Mouse (Mus musculus) hindbrain, embryonic 15.5 days (tissue): ENCODE results near the gene 1700122O11Rik. TPM values are rescaled to one million over a fixed set of nuclear protein-coding genes. Genes with fewer than 3 reads are reported as not detected.

Experiments
- ATAC-seq: fragments of 200-750 bp; cut with Nextera tagmentation; 2 replicates; pipeline ENCODE4 v1.8.0; 2017; ENCODE audit warnings: low read depth, moderate number of reproducible peaks, moderate TSS enrichment; ENCODE audit not compliant: low FRiP score
- H3K27ac ChIP-seq: fragments of 300-500 bp; sonication (generic); replicated peaks from 2 replicates; pipeline ENCODE4 v1.5.1; 2015; ENCODE audit warnings: mild to moderate bottlenecking, inconsistent platforms
- H3K27me3 ChIP-seq: fragments of 300-500 bp; sonication (generic); 2 replicates; pipeline ENCODE4 v1.6.1; 2015; ENCODE audit warnings: control low read depth, inconsistent platforms
- H3K36me3 ChIP-seq: fragments of 300-500 bp; sonication (generic); 2 replicates; pipeline ENCODE4 v1.6.1; 2015; ENCODE audit warnings: control low read depth, inconsistent platforms
- H3K4me1 ChIP-seq: fragments of 300-500 bp; sonication (generic); replicated peaks from 2 replicates; pipeline ENCODE4 v1.6.1; 2015; ENCODE audit warnings: control low read depth, inconsistent platforms
- H3K4me2 ChIP-seq: fragments of 300-500 bp; sonication (generic); 2 replicates; pipeline ENCODE4 v1.6.1; 2015; ENCODE audit warnings: moderate library complexity, mild to moderate bottlenecking, inconsistent platforms
- H3K4me3 ChIP-seq: fragments of 300-500 bp; sonication (generic); 2 replicates; pipeline ENCODE4 v1.5.1; 2015; ENCODE audit warnings: mild to moderate bottlenecking, inconsistent platforms
- H3K9ac ChIP-seq: fragments of 300-500 bp; sonication (generic); 2 replicates; pipeline ENCODE4 v1.6.1; 2015; ENCODE audit warnings: inconsistent platforms
- H3K9me3 ChIP-seq: fragments of 300-500 bp; sonication (generic); 2 replicates; pipeline ENCODE4 v1.6.1; 2016; ENCODE audit warnings: control low read depth, inconsistent platforms
- WGBS: fragments of 180-500 bp; shearing (Covaris S2); methylation state at CpG from one replicate; pipeline ENCODE4 v1.1.7; 2015; 5-methylcytosine and 5-hydroxymethylcytosine counted together
- polyA plus RNA-seq: library from polyadenylated mRNA; unstranded; fragments of >200 nt; fragmentation: Nextera tagmentation; extraction: Ambion mirVana; gene quantifications from 2 replicates; pipeline ENCODE4 v1.2.1, GENCODE M21; 2015

The 1700122O11Rik gene
- polyA plus RNA-seq, 1 experiment from 2014 or later: not detected

DNA sequence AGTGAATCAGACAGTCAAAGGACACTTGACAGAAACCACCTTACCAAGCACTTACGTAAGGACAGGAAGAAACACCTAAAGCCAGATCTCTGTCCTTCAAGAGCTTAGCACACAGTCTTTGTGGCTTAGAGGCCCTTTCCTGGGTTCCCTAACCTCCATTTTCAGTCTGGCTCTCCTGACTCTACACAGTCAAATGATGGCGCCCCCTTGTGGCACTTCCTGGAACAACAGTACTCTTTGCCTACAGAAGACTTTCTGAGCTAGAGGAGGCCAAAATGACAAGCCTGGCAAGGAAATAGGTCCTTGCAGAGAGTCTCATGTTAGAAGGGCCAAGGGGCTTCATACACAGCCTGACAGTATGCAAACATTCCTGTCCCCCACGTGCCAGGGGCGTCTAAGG, 7.5 kb upstream of the 1700122O11Rik start:
- Histone ChIP-seq H3K9me3 (no peaks in the 10 kb centered on the region), H3K36me3 (no peaks in the 10 kb centered on the region), H3K27ac (no peak overlapping the region), H3K4me3 (no peak overlapping the region), H3K27me3 (peaks cover 5% of the 10 kb centered on the region; the same call in 1 of the 2 replicates), H3K9ac (no peak overlapping the region), H3K4me2 (no peak overlapping the region), H3K4me1 (peaks cover 12% of the 10 kb centered on the region)
- 38% methylated on average over 4 of the region's 4 CpGs for WGBS
- ATAC-seq: no peak

DNA sequence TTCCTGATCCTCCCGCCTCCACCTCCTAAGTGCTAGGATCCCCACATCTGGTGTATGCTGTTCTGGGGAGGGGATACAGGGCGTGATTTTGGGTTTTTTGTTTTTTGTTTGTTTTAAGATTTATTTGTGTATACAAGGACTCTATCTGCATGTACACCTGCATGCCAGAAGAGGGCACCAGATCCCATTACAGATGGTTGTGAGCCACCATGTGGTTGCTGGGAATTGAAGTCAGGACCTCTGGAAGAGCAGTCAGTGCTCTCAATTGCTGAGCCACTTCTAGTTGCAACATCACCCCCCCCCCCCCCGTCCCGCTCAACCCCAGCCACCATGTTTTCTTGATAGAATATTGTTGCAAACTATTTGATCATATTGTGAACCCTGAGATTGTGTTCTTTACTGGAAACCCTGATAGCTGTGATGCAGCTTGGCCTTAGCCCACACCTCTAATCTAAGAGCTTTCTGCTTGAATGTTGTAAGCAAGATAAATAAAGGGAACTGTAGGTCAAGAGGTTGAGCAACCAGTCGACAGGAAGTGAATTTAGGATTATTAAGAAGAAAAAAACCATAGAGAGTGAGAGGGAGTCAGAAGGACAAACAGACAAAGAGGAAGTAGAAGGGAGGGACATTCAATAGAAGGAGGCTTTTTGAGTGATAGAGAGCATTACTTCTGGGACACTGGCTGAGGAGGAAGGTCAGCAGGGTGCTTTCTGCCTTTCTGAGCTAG, 5.2 kb upstream of the 1700122O11Rik start:
- 79% methylated on average over 5 of the region's 5 CpGs for WGBS
- Histone ChIP-seq H3K27me3 (peaks cover 13% of the 10 kb centered on the region), H3K36me3 (no peaks in the 10 kb centered on the region), H3K27ac (no peak overlapping the region), H3K9ac (no peak overlapping the region), H3K4me2 (no peak overlapping the region), H3K4me3 (no peak overlapping the region), H3K4me1 (peaks cover 19% of the 10 kb centered on the region), H3K9me3 (no peaks in the 10 kb centered on the region)
- ATAC-seq: no peak

DNA sequence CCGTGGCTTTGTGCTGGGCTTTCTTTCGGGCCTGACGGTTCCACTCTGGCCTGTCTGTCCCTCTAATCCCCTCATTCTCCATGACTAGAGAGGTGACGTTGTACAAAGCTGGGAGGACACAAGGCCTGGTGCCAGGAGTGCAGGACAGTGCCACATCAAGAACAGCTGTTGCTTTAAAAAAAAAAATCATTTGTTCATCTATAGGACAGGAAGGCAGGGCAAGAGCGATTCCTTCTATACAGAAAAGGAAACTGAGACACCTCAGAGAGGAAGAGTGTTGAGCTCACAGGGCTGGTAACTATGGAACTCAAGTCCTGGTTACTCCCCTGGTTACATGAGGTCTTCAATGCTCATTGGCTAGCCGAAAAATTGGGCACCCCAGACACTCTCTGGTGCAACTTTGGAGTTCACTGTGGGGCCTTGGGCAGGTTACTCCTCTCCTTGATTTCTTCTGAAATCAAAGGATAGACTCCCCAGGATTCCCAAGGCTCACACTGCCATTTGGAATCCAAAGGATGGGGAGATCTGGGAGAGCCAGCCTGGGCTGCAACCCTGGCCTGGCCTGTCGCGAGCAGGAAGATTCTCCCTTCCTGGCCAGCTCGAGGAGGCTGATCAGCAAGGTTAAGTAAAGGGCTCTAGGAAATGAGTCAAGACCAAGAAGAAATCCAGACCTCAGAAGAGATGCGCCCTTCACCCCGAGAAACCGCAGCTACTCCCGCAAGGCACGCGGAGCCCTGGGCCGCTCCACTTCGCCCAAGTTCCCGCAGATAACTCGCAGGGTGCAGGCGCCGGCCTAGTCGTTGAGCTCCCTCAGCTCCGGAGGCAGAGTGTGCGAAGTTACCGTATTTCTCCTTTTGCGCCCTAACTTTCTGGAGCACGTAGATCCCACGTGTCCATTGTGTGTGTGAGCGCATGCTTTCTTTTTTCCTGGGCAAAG, 3.5 kb upstream of the 1700122O11Rik start:
- H3K4me3 ChIP-seq: peak overlapping the region; percentile 12; the same call in 1 of the 2 replicates
- no peak overlapping the region for H3K9ac ChIP-seq
- H3K36me3 ChIP-seq: no peaks in the 10 kb centered on the region
- peaks cover 19% of the 10 kb centered on the region for H3K4me1 ChIP-seq
- H3K9me3 ChIP-seq: no peaks in the 10 kb centered on the region
- H3K4me2 ChIP-seq: peak overlapping the region; percentile 45
- WGBS: 9% methylated on average over 29 of the region's 29 CpGs
- ATAC-seq: peak; percentile 81
- peak overlapping the region; percentile 34 for H3K27ac ChIP-seq
- H3K27me3 ChIP-seq: peaks cover 20% of the 10 kb centered on the region

DNA sequence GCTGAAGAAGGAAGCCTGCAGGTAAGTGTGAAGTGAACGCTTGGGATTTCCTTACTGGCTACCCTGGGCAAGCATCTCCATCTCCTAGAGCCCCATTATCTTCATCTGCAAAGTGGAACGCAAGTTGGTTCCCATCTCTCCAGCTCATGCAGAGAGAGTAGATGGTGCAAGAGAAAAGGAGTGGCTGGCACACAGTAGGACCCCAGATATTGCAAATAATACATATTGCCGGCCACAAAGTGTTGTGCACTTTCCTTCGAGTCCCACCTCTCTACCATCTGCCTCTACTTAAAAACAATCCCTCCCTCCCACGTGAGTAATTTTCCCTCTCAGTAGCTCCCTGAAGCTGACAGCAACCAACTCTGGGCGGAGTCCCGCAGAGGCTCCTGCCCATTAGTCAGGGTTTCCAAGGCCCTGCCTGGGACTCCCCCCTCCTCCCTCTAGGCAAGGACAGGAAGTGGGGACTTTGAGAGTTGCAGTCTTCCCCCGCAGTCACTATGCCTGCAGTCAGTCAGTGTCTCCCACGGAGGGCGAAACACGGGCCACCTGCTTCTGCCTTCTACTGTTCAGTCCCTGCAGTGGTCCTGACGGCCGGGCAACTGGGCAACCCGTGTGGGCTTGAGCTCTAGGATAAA, 1.3 kb upstream of the 1700122O11Rik start:
- Histone ChIP-seq H3K9me3 (no peaks in the 10 kb centered on the region), H3K4me2 (0 out of 2 replicates have a peak overlapping the region, but pooled peaks have one; percentile 14), H3K9ac (no peak overlapping the region), H3K4me3 (no peak overlapping the region), H3K27ac (no peak overlapping the region), H3K36me3 (no peaks in the 10 kb centered on the region), H3K27me3 (peaks cover 20% of the 10 kb centered on the region), H3K4me1 (peaks cover 19% of the 10 kb centered on the region)
- 13% methylated on average over 14 of the region's 14 CpGs for WGBS
- ATAC-seq: no peak

DNA sequence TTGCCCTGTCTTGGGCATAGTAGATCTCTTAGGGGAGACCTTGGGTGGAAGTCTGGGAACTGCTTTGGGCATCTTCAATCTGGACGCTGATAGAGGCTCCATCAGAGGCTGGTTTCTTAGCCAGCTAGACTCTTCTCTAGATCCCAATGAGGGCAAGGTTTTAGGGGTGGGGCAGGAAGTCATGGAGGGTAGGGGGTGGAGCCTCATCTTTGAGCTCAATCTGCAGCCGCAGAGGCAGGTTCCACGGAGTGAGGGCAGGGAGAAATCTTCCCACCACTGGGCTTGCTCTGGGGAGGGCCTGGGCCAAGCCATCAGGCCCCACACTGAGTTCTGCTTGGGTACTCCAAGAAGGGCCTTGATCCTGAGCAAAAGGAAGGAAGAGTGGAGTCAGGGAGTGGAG, 1.2 kb downstream of the 1700122O11Rik start:
- 70% methylated on average over 3 of the region's 3 CpGs for WGBS
- Histone ChIP-seq H3K4me1 (peaks cover 14% of the 10 kb centered on the region), H3K9me3 (no peaks in the 10 kb centered on the region), H3K4me2 (no peak overlapping the region), H3K9ac (no peak overlapping the region), H3K4me3 (no peak overlapping the region), H3K36me3 (no peaks in the 10 kb centered on the region), H3K27ac (no peak overlapping the region), H3K27me3 (peaks cover 29% of the 10 kb centered on the region)
- ATAC-seq: no peak

DNA sequence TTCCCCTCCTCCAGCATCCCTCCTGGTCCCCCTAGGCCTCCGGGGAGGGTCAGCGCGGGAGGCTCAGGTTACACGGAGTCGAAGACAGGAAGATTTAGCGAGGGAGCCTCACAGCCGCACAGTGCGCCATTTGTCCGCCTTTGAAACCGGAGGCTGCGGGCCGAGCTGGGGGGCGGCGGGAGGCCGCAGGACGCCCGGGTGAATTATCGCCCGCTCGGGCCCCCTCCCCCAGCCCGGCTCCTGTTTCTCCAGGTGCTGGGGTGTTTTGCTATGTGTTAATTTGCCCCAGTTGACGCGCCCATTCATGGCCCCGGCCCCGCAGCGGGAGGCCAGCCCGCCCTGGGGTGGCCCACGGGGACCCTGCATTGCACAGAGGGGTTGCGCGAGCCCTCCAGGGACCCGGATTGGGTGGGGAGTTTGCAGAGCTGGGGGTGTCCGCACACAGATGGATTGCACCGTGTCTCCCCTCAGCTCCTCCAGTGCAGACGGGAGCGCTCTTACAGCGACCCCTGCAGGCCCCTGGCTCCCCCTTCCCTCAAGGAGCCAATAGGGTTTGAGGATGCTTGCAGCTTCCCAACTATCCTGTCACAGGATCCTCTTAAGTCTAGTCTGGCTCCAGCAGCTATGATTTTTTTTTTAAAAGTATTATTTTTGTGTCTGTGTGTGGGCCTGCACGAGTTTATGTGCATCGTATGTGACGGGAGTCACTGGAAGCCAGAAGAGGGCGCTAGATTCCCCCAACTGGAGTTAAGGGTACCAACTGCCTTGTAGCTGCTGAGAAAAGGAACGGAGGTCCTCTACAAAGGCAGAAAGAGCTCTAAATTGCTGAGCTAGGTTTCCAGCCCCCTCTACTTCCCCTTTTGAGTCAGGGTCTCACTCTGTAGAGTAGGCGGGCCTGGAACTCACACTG, 6.3 kb downstream of the 1700122O11Rik start:
- Histone ChIP-seq H3K4me2 (peak overlapping the region; percentile 61), H3K27ac (no peak overlapping the region)
- 6% methylated on average over 38 of the region's 42 CpGs for WGBS

DNA sequence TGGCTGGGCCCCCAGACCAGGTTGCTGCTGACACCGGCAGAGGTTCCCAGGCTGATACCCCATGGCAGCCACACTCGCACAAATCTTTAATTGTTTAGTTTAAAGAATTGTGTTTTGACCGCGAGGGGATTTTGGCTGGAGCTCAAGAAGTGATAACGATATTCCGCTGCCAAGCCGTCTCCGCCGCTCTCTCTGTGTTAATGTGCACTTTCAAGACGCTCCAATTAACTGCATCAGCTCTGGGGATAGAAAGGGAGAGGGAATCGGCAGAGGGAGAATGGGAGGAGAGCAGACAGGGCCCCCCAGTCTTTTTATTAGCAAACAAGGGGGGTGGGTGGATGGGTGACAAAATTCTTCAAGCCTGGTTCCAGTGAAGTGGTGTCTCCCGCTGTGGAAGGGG, 8.9 kb downstream of the 1700122O11Rik start:
- 9% methylated on average over 12 of the region's 12 CpGs for WGBS
- ATAC-seq: no peak
- Histone ChIP-seq H3K27ac (no peak overlapping the region), H3K9me3 (no peaks in the 10 kb centered on the region), H3K9ac (no peak overlapping the region), H3K36me3 (no peaks in the 10 kb centered on the region), H3K27me3 (peaks cover 24% of the 10 kb centered on the region), H3K4me2 (peak overlapping the region; percentile 21; the same call in 1 of the 2 replicates), H3K4me1 (peaks cover 21% of the 10 kb centered on the region), H3K4me3 (no peak overlapping the region)

More for the DNA sequence above, 6.3 kb downstream of the 1700122O11Rik start:
- Histone ChIP-seq H3K9ac (peak overlapping the region; percentile 31; the same call in 1 of the 2 replicates), H3K36me3 (no peaks in the 10 kb centered on the region), H3K27me3 (peaks cover 21% of the 10 kb centered on the region), H3K4me3 (peak overlapping the region; percentile 31), H3K9me3 (no peaks in the 10 kb centered on the region), H3K4me1 (peaks cover 21% of the 10 kb centered on the region)
- ATAC-seq: peak; percentile 48; the same call in 1 of the 2 replicates

DNA sequence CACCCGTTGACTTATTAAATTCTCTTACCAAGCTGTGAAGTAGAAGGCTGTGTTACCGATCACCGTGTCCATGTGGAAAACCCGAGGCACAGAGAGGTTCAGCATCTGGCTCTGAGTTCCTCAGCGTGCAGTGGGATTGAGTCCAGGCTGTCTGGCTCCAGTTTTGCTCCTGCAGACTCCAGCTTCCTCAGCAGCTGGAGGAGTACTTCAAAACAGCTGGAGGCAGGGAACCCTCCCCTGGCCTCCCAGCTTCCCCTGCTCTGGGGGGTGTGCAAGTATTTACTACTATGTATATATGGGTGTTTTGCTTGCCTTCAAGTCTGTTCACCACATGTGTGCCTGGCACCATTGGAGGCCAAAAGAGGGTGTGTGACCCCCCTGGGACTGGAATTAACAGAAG, 9.8 kb downstream of the 1700122O11Rik start:
- peaks cover 22% of the 10 kb centered on the region for H3K27me3 ChIP-seq
- WGBS: 81% methylated on average over 5 of the region's 5 CpGs
- H3K36me3 ChIP-seq: no peaks in the 10 kb centered on the region
- no peak overlapping the region for H3K4me2 ChIP-seq
- no peak overlapping the region for H3K4me3 ChIP-seq
- H3K27ac ChIP-seq: no peak overlapping the region
- H3K9ac ChIP-seq: no peak overlapping the region
- no peaks in the 10 kb centered on the region for H3K9me3 ChIP-seq
- ATAC-seq: no peak
- peaks cover 21% of the 10 kb centered on the region for H3K4me1 ChIP-seq

DNA sequence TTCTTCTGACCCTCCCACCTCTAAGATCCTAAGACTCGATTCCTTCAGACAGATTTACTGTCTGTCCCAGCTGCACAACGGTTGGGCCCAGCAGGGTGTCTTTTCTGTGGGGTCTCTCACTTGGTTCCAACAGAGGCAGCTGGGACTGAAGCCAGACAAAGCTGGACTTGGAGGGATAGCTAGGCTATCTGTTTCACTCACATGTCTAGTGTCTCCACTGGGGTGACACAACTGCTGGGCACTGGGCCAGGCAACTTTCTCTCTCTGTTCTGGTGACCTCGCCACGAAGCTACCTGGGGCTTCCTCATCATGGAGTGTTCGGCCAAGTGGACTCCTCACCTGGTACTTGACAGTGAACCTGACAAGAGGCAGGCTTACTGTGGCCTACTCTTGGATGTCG, 10.4 kb downstream of the 1700122O11Rik start:
- ATAC-seq: no peak
- no peak overlapping the region for H3K4me2 ChIP-seq
- no peaks in the 10 kb centered on the region for H3K36me3 ChIP-seq
- H3K4me1 ChIP-seq: peaks cover 21% of the 10 kb centered on the region
- no peaks in the 10 kb centered on the region for H3K9me3 ChIP-seq
- H3K27ac ChIP-seq: no peak overlapping the region
- peaks cover 22% of the 10 kb centered on the region for H3K27me3 ChIP-seq
- no peak overlapping the region for H3K4me3 ChIP-seq
- WGBS: 54% methylated on average over 6 of the region's 6 CpGs
- no peak overlapping the region for H3K9ac ChIP-seq

DNA sequence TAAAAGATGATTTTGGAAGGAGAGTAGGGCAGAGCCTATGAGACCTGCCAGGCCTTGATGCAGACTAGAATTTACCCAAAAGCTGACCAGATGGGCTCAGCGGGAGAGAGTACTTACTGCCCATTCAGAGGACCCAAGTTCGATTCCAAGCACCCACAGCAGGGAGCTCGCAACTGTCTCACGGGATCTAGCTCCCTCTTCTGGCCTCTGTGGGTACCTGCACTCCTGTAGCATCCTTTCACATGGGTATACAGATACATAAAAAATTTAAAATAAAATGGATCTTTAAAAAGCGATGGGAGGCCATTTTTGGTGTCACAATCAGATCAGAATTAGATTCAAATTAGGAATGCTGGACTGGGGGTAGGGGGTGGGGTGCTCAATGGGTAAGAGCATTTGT, 11.1 kb downstream of the 1700122O11Rik start:
- Histone ChIP-seq H3K4me3 (no peak overlapping the region), H3K27ac (no peak overlapping the region), H3K4me2 (no peak overlapping the region), H3K9ac (no peak overlapping the region), H3K4me1 (peaks cover 21% of the 10 kb centered on the region), H3K9me3 (no peaks in the 10 kb centered on the region), H3K27me3 (peaks cover 17% of the 10 kb centered on the region; the same call in 1 of the 2 replicates), H3K36me3 (no peaks in the 10 kb centered on the region)
- ATAC-seq: no peak
- WGBS: 96% methylated on average over 5 of the region's 5 CpGs

DNA sequence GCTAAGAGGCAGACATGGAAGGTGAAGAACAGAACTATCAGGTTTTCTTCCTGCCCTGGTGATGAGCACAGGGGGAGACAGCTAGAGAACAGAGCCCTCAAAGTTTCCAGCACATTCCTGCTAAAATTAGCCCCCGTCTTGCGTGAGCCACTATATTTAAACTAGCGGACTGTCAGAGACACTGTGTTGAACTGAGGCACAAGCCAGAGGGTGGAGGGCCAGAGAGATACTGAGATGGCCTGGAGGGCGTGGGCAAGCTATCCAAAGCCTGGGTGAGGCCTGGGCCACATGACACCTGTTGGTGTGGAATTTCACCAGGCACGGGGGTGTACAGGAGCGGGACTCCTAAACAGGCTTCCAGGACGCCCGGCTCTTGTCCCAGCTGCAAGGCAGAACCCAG, 14.0 kb downstream of the 1700122O11Rik start:
- 0 out of 2 replicates have a peak, but pooled peaks cover 8% of the 10 kb centered on the region for H3K27me3 ChIP-seq
- 94% methylated on average over 8 of the region's 8 CpGs for WGBS
- ATAC-seq: no peak
- H3K4me3 ChIP-seq: no peak overlapping the region
- no peaks in the 10 kb centered on the region for H3K36me3 ChIP-seq
- H3K4me1 ChIP-seq: peaks cover 3% of the 10 kb centered on the region
- H3K9ac ChIP-seq: no peak overlapping the region
- H3K27ac ChIP-seq: no peak overlapping the region
- no peaks in the 10 kb centered on the region for H3K9me3 ChIP-seq
- no peak overlapping the region for H3K4me2 ChIP-seq
